Mouse (Mus musculus) frontal cortex, postnatal 10 days (tissue): ENCODE data around the gene Wasl.

Source experiments
- DNase-seq, 2 experiments: peaks; one replicate each; pipeline ENCODE4 v3.0.0; 2022; ENCODE audit warnings: low spot score in 2 of 2, mixed read lengths in 1 of 2

The Wasl gene

DNA sequence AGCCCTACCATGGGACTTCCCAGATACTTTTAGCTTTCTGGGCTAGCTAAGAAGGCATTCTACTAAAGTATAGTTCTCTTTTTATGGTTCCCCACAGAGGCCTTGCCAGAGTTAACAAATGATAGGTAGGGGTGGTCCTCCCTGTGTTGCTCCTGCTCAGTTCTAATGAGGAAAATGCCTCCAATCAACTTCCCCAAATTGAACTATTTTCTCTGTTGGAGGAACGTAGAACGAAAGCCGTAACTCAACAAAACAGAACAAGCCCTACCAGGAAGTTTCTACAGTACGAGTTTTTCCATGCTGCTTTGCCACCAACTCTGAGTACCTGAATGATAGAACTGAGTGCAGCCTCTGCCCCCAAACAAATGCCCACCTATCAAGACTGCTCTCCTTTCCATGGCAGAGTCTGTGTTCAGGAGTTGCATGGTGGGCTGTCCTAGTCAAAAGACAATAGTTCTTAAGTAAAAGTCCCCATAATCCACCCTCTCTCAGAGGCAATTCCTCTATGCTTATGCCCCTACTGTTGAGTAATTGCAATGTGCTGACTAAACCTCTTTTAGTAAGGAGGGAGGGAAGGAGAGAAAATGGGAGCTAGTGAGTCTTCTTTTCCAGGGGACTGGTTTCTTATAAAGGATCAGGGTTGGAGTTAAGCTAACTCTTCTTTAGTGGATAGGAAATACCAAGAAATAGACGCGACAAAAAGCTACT is 19.3 kb downstream of the Wasl start:
- DNase-seq = no peak

DNA sequence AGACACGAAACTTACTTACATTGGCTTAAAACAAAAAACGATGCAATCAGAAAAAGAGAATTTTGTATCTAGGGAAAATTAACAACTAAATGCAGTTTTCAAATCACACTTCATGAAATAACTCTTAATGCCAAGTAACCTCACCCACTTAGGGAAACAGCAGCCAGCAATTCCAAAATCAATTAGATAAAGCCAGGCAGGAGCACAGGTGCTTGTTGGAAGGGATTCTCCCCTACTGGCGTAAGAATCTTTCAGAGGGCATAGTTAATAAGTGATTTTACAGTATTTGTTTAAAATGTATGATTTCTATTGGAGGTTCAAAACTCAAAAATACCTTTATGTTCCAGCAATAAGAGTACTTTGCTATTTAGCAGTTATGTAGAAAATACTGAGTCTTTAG is 21.8 kb downstream of the Wasl start:
- no peak for DNase-seq

DNA sequence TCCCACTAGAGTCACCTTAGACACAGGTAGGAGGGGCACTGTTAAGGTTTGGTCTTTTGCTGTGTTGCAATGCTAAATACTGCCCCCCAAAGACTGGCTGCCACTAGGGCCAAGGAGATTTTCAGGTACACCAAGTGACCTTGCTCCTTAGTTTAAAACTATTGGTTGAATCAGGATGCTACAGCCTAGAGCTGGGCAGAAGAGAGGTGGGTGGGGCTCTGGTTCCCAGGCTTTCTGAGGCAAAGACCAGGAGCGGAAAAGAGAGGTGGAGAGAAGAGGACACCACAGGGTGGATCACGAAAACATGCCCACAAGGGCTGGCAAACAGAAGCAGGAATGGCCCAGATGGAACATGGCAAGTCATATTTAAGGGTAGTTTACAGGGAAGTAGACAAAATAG is 22.6 kb downstream of the Wasl start:
- DNase-seq = no peak

DNA sequence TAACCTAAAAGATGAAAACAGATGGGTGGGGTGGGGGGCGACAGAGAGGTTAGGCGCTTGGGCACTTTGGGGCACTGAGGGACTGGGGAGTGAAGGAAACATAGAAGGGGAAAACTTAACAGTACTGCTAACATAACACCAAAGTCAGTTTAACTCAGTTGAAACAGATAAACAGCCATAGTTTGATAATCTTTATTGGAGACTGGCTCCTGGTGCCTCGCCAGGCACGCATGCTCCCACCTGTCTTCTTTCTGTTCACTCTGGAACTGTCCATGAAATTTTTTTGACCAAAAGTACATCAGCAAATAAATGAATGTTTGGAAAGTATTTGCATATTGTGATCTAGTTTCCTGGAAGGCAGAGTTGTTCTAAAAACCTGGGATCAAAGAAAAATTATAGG is 23.5 kb downstream of the Wasl start:
- DNase-seq = no peak

DNA sequence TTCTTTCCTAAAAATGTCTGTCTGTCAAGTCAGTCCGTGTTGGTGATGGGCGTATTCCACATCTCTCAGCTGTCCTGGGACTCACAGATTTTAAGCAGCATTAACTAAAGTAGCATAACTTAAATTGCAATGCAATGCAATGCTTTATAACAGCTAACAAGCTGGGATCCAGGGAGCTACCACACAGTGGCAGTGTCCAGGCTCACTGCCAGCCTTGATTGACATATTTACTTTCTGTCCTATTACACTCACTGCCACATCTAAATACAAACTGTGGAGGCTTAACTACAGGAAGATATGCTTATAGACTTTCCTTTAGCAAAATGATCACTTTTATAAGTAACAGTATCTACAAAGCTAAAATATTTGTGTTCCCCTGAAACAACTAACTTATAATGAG is 29.0 kb downstream of the Wasl start:
- DNase-seq = no peak

DNA sequence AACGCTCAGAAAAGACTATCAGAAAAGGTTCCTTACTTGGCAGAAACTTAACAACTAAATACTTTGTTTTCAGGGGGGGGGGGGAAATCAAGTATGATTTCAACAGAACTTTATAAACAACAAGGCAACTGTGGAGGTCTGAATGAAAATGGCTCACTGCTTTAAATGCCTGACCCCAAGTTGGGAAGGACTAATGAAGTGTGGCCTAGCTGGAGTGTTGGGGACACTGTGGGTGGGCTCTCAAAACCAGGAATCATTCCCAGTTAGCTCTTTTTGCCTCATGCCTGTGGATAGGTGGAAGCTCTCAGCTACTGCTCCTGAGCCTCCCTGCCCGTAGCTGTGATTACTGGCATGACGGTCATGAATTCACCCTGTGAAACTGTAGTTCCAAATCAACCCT is 30.7 kb downstream of the Wasl start:
- no peak for DNase-seq

DNA sequence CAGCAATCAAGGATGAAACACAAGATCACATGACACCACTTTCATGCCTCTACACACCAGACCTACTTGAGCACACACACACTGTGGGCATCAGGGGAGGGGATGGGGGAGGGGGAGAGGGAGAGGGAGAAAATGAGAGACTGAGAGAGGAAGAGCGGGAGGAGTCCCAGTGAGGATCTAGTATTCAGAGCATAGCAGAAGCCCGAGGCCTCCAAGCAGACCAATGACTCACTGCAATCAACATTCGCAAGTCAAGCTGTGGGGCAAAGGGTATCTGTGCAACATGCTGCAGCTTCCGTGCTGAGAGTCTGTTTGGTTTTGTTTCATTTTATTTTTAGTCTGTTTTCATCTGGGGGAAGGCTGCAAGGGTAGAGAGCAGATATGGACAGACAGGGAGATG is 32.7 kb downstream of the Wasl start:
- no peak for DNase-seq

DNA sequence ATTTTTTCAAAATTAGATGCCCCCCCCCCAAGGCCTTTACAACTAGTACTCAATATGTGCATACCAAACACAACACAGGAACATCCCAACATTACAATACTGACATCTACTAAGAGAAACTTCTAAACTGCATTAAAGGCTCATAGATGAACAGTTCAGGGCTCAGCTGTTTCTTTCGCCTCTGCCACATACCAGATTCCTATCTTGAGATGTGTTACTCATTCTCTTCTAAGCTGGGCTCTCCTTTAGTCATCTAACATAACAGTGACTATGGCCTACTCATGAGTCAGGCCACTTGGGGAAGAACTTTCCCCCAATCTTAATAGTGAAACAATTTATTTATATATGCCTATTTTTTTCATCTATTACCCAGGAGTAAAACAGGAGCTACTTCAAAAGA is 36.3 kb downstream of the Wasl start:
- no peak for DNase-seq

DNA sequence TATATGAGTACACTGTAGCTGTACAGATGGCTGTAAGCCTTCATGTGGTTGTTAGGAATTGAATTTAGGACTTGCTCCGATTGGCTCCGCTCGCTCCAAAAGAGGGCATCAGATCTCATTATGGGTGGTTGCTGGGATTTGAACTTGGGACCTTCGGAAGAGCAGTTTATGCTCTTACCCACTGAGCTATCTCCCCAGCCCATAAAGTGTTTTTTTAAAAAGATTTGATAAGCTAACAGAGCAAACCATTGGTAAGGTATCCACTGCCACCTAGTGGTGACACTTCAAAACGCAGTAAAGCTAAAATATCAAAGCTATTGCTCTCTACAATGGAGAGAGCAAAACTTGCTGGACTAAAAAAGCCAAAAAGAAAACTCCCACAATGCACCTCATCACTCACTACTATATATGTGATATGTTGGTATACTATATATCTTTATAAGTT is 37.2 kb downstream of the Wasl start:
- peak in 1 of 2 experiments; percentile 26 for DNase-seq

DNA sequence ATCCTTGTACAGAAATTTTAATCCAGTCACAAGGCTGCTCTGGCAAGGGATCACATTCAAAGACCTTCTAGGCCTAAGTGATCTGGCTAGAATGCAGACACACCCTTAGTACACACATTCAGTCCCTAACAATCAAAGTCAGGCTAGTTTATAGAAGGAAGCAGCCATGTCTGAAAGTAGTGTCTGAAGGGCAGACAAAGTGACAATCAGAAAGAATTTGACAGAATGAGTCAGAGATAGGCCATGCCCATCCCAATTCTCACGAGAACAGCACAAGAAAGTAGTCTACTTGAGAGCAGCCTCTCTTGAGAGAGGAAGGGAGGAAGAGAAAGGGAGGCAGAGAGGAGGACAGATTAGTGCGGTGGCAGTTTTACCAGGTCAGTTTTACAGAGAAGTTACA is 42.7 kb downstream of the Wasl start:
- no peak for DNase-seq

DNA sequence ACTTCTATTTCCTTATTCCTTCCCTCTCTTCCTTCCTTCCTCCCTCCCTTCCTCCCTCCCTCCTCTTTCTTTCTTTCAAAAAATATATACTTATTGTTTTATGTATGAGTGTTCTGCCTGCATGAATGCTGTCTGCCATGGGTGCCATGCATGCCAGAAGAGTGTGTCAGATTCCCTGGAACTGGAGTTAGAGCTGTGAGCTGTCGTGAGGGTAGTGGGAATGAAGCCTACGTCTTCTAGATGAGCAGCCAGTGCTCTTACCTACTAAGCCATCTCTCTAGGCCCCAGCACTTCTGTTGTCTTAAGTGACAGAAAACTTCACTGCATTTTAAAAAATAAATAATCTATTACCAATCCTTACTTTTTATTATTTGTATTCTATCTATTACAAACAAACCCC is 43.9 kb downstream of the Wasl start:
- no peak for DNase-seq

DNA sequence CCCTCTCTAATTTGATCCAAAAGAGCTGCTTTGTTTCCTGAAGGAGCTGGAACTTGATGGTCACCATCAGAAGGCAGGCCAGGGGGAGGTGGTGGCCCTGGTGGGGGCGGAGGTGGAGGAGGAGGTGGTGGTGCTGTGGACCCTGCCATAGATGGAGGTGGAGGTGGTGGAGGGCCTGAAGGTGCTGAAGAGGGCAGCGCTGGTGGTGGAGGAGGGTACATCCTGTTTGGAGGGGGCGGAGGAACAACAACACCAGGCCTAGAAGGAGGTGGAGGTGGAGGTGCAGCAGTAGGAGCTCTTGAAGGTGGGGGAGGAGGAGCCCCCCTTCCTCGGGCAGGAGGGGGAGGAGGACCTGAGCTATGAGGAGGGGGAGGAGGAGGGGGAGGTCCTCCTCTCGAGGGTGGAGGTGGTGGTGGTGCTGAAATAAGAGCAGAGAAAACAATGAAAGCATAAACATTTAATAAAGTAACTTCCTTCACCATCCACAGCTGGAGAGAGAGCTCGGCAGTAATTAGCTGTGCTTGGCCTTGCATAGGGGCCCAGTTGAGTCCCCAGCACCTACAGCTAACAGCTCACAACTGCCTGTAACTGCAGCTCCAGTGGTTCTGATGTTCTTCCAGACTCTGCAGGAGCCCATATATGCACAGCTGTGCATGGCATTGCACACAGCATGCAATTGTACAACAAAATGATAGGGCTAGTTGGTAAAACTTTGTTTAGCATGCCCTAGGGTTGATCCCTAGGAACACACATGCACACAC is 45.3 kb downstream of the Wasl start:
- DNase-seq = no peak

DNA sequence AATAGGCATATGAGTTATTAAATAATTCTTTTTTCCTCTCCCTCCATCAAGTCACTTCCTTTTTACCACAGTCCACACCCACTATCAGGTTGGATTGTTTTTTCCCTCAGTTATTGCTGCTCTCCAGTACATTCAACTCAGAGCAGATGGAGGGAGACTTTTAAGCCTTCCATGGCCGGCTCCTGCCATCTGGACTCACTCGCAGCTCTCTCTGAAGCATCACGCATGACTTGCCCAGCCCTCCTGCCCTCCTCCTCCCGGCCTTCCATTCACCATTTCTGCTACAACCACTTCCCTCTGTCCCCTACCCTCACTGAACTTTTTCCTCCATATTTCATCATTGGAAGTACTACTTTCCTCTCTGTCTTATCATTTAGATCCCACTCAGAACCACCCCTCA is 48.1 kb downstream of the Wasl start:
- no peak for DNase-seq

DNA sequence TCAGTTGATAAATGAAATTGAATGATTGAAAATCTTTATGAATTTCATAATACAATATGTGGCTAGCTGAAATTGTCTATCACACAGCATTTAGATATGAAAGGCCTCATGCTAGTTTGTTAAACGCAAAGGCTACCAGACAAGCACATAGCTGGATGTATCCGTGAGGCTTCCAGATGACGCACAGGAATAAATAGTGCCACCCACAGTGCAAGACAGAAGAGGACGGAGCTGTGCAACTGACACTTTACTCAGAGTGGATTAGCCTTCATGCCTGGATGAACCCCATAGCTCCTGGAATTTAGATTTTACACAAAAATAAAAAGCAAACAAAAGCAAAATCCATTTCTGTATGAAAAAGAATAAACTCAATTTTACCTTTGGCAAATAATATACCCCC is 50.9 kb downstream of the Wasl start:
- DNase-seq = no peak

DNA sequence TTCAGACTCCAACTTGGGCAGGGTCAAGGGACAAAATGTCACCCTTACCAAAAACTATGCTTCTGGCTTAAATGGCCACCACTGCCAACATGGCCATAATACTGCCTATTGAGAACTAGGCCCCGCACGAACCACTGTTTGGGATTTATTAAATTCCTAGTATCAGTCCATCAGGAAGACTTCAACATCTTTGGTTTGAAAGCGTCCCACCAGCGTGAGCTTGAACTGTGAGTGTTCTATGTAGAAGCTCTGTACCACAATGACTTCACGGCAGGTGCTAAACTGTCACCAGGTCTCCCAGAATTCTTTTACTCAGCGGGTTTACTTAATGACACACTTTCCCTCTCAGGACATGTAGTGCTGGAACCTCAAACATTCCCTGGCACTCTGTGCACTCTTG is 51.5 kb downstream of the Wasl start:
- no peak for DNase-seq

DNA sequence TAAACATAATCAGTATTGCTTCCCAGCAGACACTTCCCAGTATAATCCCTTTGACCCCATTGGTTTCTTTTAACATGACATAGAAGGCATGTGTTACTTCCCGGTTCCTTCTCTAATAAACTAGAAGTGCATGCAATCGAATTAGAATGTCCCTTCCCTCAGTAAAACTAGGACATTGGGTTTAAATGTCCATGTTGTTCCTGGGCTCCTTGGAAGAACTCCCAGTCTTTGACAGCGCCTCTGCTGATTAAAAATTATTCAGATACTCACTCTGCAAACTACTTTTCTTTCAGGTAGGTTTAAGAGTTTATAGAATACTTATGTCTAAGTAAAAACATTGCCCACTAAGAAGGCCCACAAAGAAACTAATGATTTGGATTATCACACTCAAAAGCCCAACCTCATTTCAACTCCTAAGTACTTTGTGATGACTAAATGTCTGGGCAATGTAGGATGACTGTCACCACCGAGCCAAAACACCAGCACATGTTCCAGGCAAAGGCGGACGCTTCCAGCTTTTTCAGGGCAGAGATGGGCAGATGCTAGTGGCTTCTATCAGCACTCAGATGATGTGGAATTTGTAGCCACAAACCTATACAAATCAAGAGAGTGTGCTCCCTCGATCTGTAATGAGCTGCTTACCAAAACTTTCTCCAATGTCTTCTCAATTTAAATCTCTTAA is 52.6 kb downstream of the Wasl start:
- no peak for DNase-seq

DNA sequence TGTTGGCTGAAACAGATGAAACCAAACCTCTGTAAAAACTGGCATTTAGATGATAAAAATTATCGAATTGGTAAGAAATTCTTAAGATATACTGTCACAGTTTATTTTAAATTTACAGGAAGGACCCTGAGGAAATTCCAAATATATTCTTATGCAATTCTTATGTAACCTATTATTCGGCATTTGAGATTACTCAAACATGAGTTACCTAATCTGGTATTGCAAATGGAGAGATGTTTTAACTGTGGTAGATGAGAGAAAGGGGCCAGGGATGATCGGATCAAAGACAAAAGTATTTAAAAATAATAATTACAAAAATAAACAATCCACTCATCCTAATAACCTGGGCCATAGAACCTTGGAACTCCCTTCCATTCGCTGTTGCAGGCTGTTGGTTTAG is 54.5 kb downstream of the Wasl start:
- DNase-seq = no peak

DNA sequence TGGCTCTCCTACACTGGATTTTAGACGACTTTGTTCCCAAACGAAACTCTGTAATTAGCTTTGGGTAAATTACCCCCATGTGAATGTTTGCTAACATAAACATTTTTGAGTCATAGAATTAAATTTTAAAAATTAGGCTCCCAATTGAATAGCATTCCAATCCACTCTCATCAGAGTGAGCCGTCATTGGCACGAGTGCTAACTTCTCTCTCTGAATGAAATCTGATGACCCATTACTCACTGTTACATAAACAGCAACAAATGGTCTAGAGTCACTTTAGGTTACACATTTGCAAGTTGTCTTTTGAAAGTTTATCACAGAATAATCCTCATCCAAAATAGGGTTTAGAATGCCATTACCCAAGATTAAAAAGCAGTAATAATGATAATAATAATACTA is 55.3 kb downstream of the Wasl start:
- no peak for DNase-seq

DNA sequence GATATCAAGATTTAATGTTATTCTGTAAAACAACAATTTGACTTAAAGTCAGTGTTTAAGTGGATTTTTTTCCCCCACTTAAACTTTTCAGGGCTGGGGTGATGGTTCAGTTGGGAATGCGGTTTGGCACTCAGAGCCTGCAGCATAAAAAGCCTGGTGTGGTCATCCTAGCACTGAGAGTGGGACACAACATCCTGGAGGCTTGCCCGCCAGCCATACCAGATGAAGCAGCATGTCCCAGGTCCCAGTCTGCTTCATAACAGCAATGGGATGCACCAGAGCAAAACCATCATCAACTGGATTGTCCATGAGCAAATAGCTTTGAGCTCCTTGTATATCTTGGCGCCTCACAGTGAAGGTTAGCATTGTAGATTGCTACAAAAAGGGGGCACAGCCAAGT is 56.1 kb downstream of the Wasl start:
- no peak for DNase-seq

DNA sequence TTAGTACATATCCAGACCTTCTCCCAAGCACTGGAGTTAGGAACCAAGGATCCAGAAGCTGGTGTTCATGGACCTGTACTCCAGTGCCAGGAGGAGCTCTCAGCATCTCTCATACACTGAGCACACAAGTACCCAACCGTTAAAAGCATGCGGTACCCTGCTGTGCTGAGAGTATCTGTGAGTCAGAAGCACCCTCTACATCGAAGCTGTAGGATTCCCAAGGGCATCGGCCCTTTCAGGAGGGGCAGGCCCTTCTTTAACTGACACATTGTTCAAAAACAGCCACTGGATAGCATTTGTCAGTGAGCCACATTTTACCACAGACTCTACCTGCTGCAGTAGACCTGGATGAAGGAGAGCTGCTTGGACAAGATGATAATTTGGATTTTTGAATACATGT is 56.7 kb downstream of the Wasl start:
- DNase-seq = no peak

DNA sequence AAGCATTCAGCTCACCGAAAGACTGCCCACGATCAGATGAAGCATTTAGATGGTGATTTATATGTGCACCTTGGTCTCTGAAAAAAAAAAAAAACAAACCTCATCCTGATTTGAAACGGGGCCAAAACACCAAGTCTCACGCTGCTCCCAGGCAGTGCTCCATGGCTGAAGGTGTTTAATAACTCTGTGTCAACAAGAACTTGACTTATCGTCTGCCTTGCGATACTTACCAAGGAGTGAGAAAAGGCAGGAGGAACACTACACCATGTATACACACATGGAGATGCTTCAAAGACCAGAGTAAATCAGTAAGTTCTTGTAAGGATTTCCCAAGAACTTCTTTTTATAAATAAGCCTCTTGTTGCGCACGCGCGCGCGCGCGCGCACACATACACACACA is 57.3 kb downstream of the Wasl start:
- no peak for DNase-seq

DNA sequence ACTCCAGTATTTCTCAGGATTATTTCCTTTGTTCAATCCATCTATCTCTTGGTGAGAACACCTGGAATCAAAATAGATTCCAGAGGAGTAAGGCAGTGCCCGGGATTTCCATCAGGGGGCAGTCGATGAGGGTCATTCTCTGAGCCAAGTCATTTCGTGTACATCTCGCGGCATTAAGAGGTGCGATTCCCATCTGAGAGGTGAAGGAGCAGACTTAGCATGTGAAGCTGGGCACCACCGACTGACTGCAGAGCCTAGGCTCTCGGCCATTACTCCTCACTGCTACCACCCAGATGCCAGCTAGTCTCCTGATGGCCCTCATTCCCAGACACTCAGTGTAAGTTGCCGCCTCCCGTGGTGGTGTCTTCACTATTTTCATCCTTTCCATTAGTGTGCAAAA is 58.3 kb downstream of the Wasl start:
- no peak for DNase-seq

DNA sequence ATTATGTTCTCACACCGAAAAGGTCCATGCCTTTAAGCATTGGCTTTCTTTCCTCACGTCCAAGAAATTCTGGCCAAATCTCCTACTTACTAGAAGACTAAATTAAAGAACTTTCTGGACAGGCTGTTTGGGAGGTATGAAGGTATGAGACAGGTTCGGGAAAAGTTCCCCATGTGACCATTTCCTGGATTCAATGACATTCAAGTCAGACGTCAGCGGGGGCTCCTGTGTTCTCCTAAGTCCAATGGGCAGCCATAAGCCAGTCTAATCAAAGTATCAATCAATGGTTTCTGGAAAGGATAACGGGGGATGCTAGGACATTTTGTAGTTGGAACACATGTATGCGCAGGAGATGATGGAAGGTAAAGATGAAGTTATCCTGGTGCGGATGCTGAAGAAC is 59.2 kb downstream of the Wasl start:
- no peak for DNase-seq
